Mouse (Mus musculus) brain, embryonic 14.5 days (tissue): ENCODE data around the gene Gm5726. TPM values are rescaled to one million over a fixed set of nuclear protein-coding genes. Genes with fewer than 3 reads are reported as not detected.
"Not testable (repeated sequence)": the region's sequence is repeated elsewhere in the genome, so short reads cannot be mapped to it uniquely, and the experiment has no call there.

Experiments used
- DNase-seq: peaks from one replicate; pipeline ENCODE4 v3.0.0-alpha.2; 2011; ENCODE audit warnings: low read depth
- polyA plus RNA-seq: library from polyadenylated mRNA; depleted of rRNA; stranded (reverse); fragments of >200 nt; gene quantifications from 2 replicates; pipeline ENCODE4 v1.2.3, GENCODE M21; 2012; rRNA removed

The Gm5726 gene
- not detected in 2 replicates for polyA plus RNA-seq

DNA sequence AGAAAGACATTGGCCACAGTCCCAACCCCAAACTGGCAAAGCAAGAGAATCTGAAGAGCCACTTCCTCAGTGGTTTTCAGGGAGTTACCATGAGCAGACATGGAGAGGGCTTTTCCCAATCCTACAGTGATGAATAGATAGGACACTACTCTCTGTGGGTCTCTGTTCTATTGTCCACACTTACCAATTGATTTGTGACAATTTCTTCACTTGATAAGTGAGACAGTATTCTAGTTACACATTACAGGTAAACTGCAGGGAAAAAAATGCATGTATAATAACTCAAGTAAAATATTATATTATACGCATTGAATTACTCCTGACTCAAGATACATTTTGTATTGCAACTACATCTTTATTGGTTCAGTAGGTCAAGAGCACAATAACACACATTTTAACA lies at the start of gene Gm5726:
Gm5726 (minus strand) TSS at position 101 of the 400 bp plus-strand sequence.
- DNase-seq: not testable (repeated sequence)

GRCm38 (mm10) chr7:20576141-20576540 lies 30.6 kb upstream of the Gm5726 start, which contains the start of gene Gm4141:
Gene Gm4141, minus strand, starts transcription at chr7:20576241.
- not testable (repeated sequence) for DNase-seq

GRCm38 (mm10) chr7:20533537-20533936 lies 12.0 kb downstream of the Gm5726 start, which contains the start of gene Vmn1r104:
Gene Vmn1r104, plus strand, starts transcription at chr7:20533837.
- DNase-seq: not testable (repeated sequence)

- DNase-seq: not testable (repeated sequence)
Observed at GRCm38 (mm10) chr7:20510434-20510833, 35.1 kb downstream of the Gm5726 start, which contains the start of gene Vmn1r103. Gene Vmn1r103, minus strand, starts transcription at chr7:20510534.

Other genes with a start within 250 kb of the Gm5726 start
- not detected in 2 replicates for gene Gm4133, start 211.7 kb downstream of the Gm5726 start, polyA plus RNA-seq
- not detected in 2 replicates for gene Gm5728, start 170.3 kb downstream of the Gm5726 start, polyA plus RNA-seq
- gene Vmn1r100, start 127.8 kb downstream of the Gm5726 start, polyA plus RNA-seq: not detected in 2 replicates
- gene Vmn1r101, start 103.2 kb downstream of the Gm5726 start, polyA plus RNA-seq: not detected in 2 replicates
- gene Gm10670, start 70.8 kb downstream of the Gm5726 start, polyA plus RNA-seq: not detected in 2 replicates
- gene Vmn1r103, start 35.2 kb downstream of the Gm5726 start, polyA plus RNA-seq: not detected in 2 replicates
- not detected in 2 replicates for gene Vmn1r104, start 11.9 kb downstream of the Gm5726 start, polyA plus RNA-seq
- gene Gm4141, start 30.5 kb upstream of the Gm5726 start, polyA plus RNA-seq: not detected in 2 replicates
- not detected in 2 replicates for gene Gm4513, start 53.3 kb upstream of the Gm5726 start, polyA plus RNA-seq
- gene Vmn1r107, start 123.2 kb upstream of the Gm5726 start, polyA plus RNA-seq: not detected in 2 replicates
- gene Vmn1r111, start 157.5 kb upstream of the Gm5726 start, polyA plus RNA-seq: not detected in 2 replicates
- gene Gm10668, start 184.9 kb upstream of the Gm5726 start, polyA plus RNA-seq: not detected in 2 replicates
- gene Vmn1r112, start 225.4 kb upstream of the Gm5726 start, polyA plus RNA-seq: not detected in 2 replicates
- not detected in 2 replicates for gene Vmn1r113, start 241.5 kb upstream of the Gm5726 start, polyA plus RNA-seq